Mouse (Mus musculus) heart, embryonic 16.5 days (tissue): ENCODE measurements around the gene Nfatc4. TPM values are rescaled to one million over a fixed set of nuclear protein-coding genes. Genes with fewer than 3 reads are reported as not detected.

Experiments used
- ATAC-seq: fragments of 200-750 bp; cut with Nextera tagmentation; replicated peaks from 2 replicates; pipeline ENCODE4 v1.8.0; 2017; ENCODE audit warnings: moderate number of reproducible peaks; ENCODE audit not compliant: insufficient read depth, low FRiP score; ENCODE audit errors: extremely low read depth
- H3K27ac ChIP-seq: fragments of 300-500 bp; sonication (generic); 2 replicates; pipeline ENCODE4 v1.5.1; 2014; ENCODE audit warnings: mild to moderate bottlenecking, low read length, control low read depth, moderate library complexity
- H3K27me3 ChIP-seq: fragments of 300-500 bp; sonication (generic); 2 replicates; pipeline ENCODE4 v1.6.1; 2014; ENCODE audit warnings: low read length, mixed read lengths; ENCODE audit not compliant: control insufficient read depth, insufficient read depth
- H3K36me3 ChIP-seq: fragments of 300-500 bp; sonication (generic); 2 replicates; pipeline ENCODE4 v1.6.1; 2014; ENCODE audit not compliant: control insufficient read depth, insufficient read depth
- H3K4me1 ChIP-seq: fragments of 300-500 bp; sonication (generic); 2 replicates; pipeline ENCODE4 v1.6.1; 2014; ENCODE audit warnings: low read length, mixed read lengths; ENCODE audit not compliant: control insufficient read depth, insufficient read depth
- H3K4me2 ChIP-seq: fragments of 300-500 bp; sonication (generic); 2 replicates; pipeline ENCODE4 v1.6.1; 2014; ENCODE audit warnings: low read depth, mild to moderate bottlenecking, control low read depth, low read length
- H3K4me3 ChIP-seq: fragments of 300-500 bp; sonication (generic); 2 replicates; pipeline ENCODE4 v1.5.1; 2014; ENCODE audit warnings: mild to moderate bottlenecking, control low read depth, low read length
- H3K9ac ChIP-seq: fragments of 300-500 bp; sonication (generic); 2 replicates; pipeline ENCODE4 v1.6.1; 2014; ENCODE audit warnings: low read length, control low read depth
- H3K9me3 ChIP-seq: fragments of 300-500 bp; sonication (generic); replicated peaks from 2 replicates; pipeline ENCODE4 v1.6.1; 2016; ENCODE audit warnings: low read length; ENCODE audit not compliant: control insufficient read depth
- WGBS: fragments of 180-500 bp; shearing (Covaris S2); extraction: QIAGEN DNeasy Blood & Tissue Kit; methylation state at CpG from one replicate; pipeline ENCODE4 v1.1.7; 2014; 5-methylcytosine and 5-hydroxymethylcytosine counted together
- polyA plus RNA-seq: library from polyadenylated mRNA; unstranded; fragments of >200 nt; fragmentation: Nextera tagmentation; extraction: Ambion mirVana; gene quantifications from 2 replicates; pipeline ENCODE4 v1.2.1, GENCODE M21; 2015

Gene Nfatc4
- polyA plus RNA-seq, 1 experiment from 2014 or later: 9.7 TPM

- Histone ChIP-seq H3K4me1 (no peaks in the 10 kb centered on the region), H3K27ac (no peak overlapping the region), H3K27me3 (no peaks in the 10 kb centered on the region), H3K36me3 (no peaks in the 10 kb centered on the region), H3K9me3 (no peaks in the 10 kb centered on the region), H3K9ac (peak overlapping the region; percentile 58), H3K4me2 (peak overlapping the region; percentile 69), H3K4me3 (peak overlapping the region; percentile 50)
- no peak; the same call in 1 of the 2 replicates for ATAC-seq
- 21% methylated on average over 16 of the region's 16 CpGs for WGBS
Measured at GRCm38 (mm10) chr14:55814885-55815284, 8.1 kb upstream of the Nfatc4 start.

- WGBS: 15% methylated on average over 17 of the region's 17 CpGs
- Histone ChIP-seq H3K9me3 (no peaks in the 10 kb centered on the region), H3K4me3 (peak overlapping the region; percentile 50), H3K9ac (peak overlapping the region; percentile 58), H3K27me3 (no peaks in the 10 kb centered on the region), H3K36me3 (no peaks in the 10 kb centered on the region), H3K27ac (no peak overlapping the region), H3K4me2 (peak overlapping the region; percentile 69), H3K4me1 (no peaks in the 10 kb centered on the region)
- peak; percentile 69; the same call in 1 of the 2 replicates for ATAC-seq
Measured at GRCm38 (mm10) chr14:55815310-55815751, 7.6 kb upstream of the Nfatc4 start.

GRCm38 (mm10) chr14:55819845-55820405 is 3.0 kb upstream of the Nfatc4 start:
- H3K4me1 ChIP-seq: peaks cover 14% of the 10 kb centered on the region
- 76% methylated on average over 7 of the region's 7 CpGs for WGBS

GRCm38 (mm10) chr14:55820576-55820975 is 2.4 kb upstream of the Nfatc4 start:
- Histone ChIP-seq H3K9me3 (no peaks in the 10 kb centered on the region), H3K27me3 (0 out of 2 replicates have a peak, but pooled peaks cover under 1% of the 10 kb centered on the region), H3K4me3 (no peak overlapping the region), H3K4me2 (no peak overlapping the region), H3K9ac (no peak overlapping the region), H3K36me3 (no peaks in the 10 kb centered on the region), H3K27ac (no peak overlapping the region), H3K4me1 (peaks cover 14% of the 10 kb centered on the region)
- 75% methylated on average over 9 of the region's 9 CpGs for WGBS
- ATAC-seq: no peak

More at GRCm38 (mm10) chr14:55819845-55820405, 3.0 kb upstream of the Nfatc4 start:
- ATAC-seq: no peak
- Histone ChIP-seq H3K27me3 (no peaks in the 10 kb centered on the region), H3K4me3 (no peak overlapping the region), H3K27ac (no peak overlapping the region), H3K36me3 (no peaks in the 10 kb centered on the region), H3K9me3 (no peaks in the 10 kb centered on the region), H3K9ac (no peak overlapping the region), H3K4me2 (no peak overlapping the region)

- peak overlapping the region; percentile 70 for H3K4me3 ChIP-seq
- H3K27ac ChIP-seq: peak overlapping the region; percentile 93
- peaks cover 12% of the 10 kb centered on the region; the same call in 1 of the 2 replicates for H3K27me3 ChIP-seq
- peak overlapping the region; percentile 81 for H3K9ac ChIP-seq
- peak; percentile 47; the same call in 1 of the 2 replicates for ATAC-seq
- peak overlapping the region; percentile 91 for H3K4me2 ChIP-seq
- H3K36me3 ChIP-seq: no peaks in the 10 kb centered on the region
- peaks cover 18% of the 10 kb centered on the region for H3K4me1 ChIP-seq
- H3K9me3 ChIP-seq: no peaks in the 10 kb centered on the region
- WGBS: 5% methylated on average over 12 of the region's 13 CpGs
Measured at GRCm38 (mm10) chr14:55822435-55822990, 431 bp upstream of the Nfatc4 start.

GRCm38 (mm10) chr14:55824001-55824480 is 1.1 kb downstream of the Nfatc4 start:
- H3K27me3 ChIP-seq: peaks cover 12% of the 10 kb centered on the region; the same call in 1 of the 2 replicates
- H3K27ac ChIP-seq: peak overlapping the region; percentile 93
- H3K4me2 ChIP-seq: peak overlapping the region; percentile 91
- H3K9me3 ChIP-seq: no peaks in the 10 kb centered on the region
- WGBS: 11% methylated on average over 10 of the region's 10 CpGs
- peaks cover 18% of the 10 kb centered on the region for H3K4me1 ChIP-seq
- H3K36me3 ChIP-seq: no peaks in the 10 kb centered on the region
- peak overlapping the region; percentile 81 for H3K9ac ChIP-seq
- H3K4me3 ChIP-seq: peak overlapping the region; percentile 70
- ATAC-seq: no peak

GRCm38 (mm10) chr14:55824481-55825215 is 1.7 kb downstream of the Nfatc4 start:
- Histone ChIP-seq H3K4me3 (peak overlapping the region; percentile 70), H3K4me2 (peak overlapping the region; percentile 91), H3K27ac (peak overlapping the region; percentile 93), H3K36me3 (no peaks in the 10 kb centered on the region), H3K9ac (peak overlapping the region; percentile 81), H3K9me3 (no peaks in the 10 kb centered on the region), H3K4me1 (peaks cover 18% of the 10 kb centered on the region), H3K27me3 (peaks cover 12% of the 10 kb centered on the region; the same call in 1 of the 2 replicates)
- 2% methylated on average over 32 of the region's 32 CpGs for WGBS
- no peak for ATAC-seq

GRCm38 (mm10) chr14:55825216-55826051 is 2.5 kb downstream of the Nfatc4 start:
- ATAC-seq: no peak
- peak overlapping the region; percentile 81 for H3K9ac ChIP-seq
- WGBS: 1% methylated on average over 30 of the region's 37 CpGs
- H3K27me3 ChIP-seq: peaks cover 12% of the 10 kb centered on the region; the same call in 1 of the 2 replicates
- H3K36me3 ChIP-seq: no peaks in the 10 kb centered on the region
- H3K4me2 ChIP-seq: peak overlapping the region; percentile 91
- peak overlapping the region; percentile 67 for H3K27ac ChIP-seq
- peak overlapping the region; percentile 70 for H3K4me3 ChIP-seq
- H3K9me3 ChIP-seq: no peaks in the 10 kb centered on the region
- H3K4me1 ChIP-seq: peaks cover 18% of the 10 kb centered on the region
